In the genomic region with DNA sequence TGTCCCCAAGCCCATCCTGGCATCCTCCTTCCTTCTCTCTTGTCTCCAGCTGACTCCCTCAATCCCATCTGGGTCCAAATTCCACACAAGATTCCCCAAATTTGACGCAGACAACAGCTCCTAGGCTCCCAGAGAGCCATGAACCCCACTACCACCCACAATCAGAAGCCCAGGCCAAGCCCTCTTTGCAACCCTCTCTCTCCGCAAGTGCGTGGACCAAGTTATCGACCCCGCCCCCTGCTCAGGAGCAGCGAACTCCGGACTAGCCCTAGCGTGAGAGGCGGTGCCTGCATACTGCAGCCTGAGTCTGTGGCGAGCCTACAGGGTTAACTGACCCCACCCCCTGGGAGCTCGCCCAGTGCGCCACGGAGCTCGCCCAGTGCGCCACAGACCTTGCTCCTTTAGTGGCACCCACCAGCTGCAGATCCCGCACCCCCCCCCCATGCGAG, we compare ENCODE assay signal across 9 mouse cellular contexts. TPM values are rescaled to one million over a fixed set of nuclear protein-coding genes. Genes with fewer than 3 reads are reported as not detected.
DNase-seq lines count a peak whose midpoint lies in the region; ATAC-seq lines count a peak whose summit lies in the region.
"Had no signal": no experiment of that assay in that cellular context is flagged by ENCODE, and none has a peak within 500 bp of the region (broad histone marks: within the 10 kb centered on the region; RNA-seq: fewer than 3 reads in every experiment).

No protein-coding gene starts in this region.

- peak overlapping the region; percentile 46 for H3K4me3 ChIP-seq in kidney, embryonic 16.5 days (ENCODE audit: low read length)
- peak overlapping the region; percentile 45 for H3K4me3 ChIP-seq in hindbrain, embryonic 12.5 days
- peak overlapping the region; percentile 56 for H3K4me3 ChIP-seq in midbrain, embryonic 13.5 days (replicated peaks)

- H3K4me1 ChIP-seq in kidney, embryonic 16.5 days (ENCODE audit: insufficient read depth, low read length) = peaks cover 31% of the 10 kb centered on the region
- H3K4me1 ChIP-seq in hindbrain, embryonic 12.5 days = peaks cover 26% of the 10 kb centered on the region
- peaks cover 39% of the 10 kb centered on the region for H3K4me1 ChIP-seq in midbrain, embryonic 13.5 days (replicated peaks)

- H3K27ac ChIP-seq in kidney, embryonic 16.5 days (ENCODE audit: low read length) = no peak overlapping the region
- no peak overlapping the region for H3K27ac ChIP-seq in hindbrain, embryonic 12.5 days
- H3K27ac ChIP-seq in midbrain, embryonic 13.5 days = no peak overlapping the region
- H3K27ac ChIP-seq: liver, embryonic 14.5 days had no signal

- WGBS in kidney, embryonic 16.5 days = under 1% methylated on average over 17 of the region's 17 CpGs
- WGBS in hindbrain, embryonic 12.5 days = 0% methylated on average over 17 of the region's 17 CpGs
- under 1% methylated on average over 17 of the region's 17 CpGs for WGBS in midbrain, embryonic 13.5 days

- H3K27me3 ChIP-seq in kidney, embryonic 16.5 days (ENCODE audit: insufficient read depth, low read length) = peaks cover 69% of the 10 kb centered on the region
- H3K27me3 ChIP-seq in hindbrain, embryonic 12.5 days = peaks cover 66% of the 10 kb centered on the region
- peaks cover 71% of the 10 kb centered on the region for H3K27me3 ChIP-seq in midbrain, embryonic 13.5 days

- no peak overlapping the region for H3K9ac ChIP-seq in kidney, embryonic 16.5 days (replicated peaks; ENCODE audit: low read length)
- no peak overlapping the region; the same call in 1 of the 2 replicates for H3K9ac ChIP-seq in hindbrain, embryonic 12.5 days
- 0 out of 2 replicates have a peak overlapping the region, but pooled peaks have one; percentile 34 for H3K9ac ChIP-seq in midbrain, embryonic 13.5 days (replicated peaks)
- H3K9ac ChIP-seq: liver, embryonic 14.5 days had no signal

- intact Hi-C loops in gastrocnemius, postnatal 36 days (cut with DNase I) = loop anchor here (5.0 kb wide), 2 partner anchors 985 to 1110 kb away; no protein-coding TSS in a partner anchor

- no peaks in the 10 kb centered on the region for H3K9me3 ChIP-seq in kidney, embryonic 16.5 days (ENCODE audit: low read length)
- H3K9me3 ChIP-seq in hindbrain, embryonic 12.5 days (replicated peaks) = no peaks in the 10 kb centered on the region
- H3K9me3 ChIP-seq in midbrain, embryonic 13.5 days = no peaks in the 10 kb centered on the region

- ATAC-seq in kidney, embryonic 16.5 days (ENCODE audit: low FRiP score, low TSS enrichment) = peak; percentile 47; the same call in 1 of the 2 replicates
- peak; percentile 36; the same call in 1 of the 2 replicates for ATAC-seq in hindbrain, embryonic 12.5 days (ENCODE audit: low FRiP score)
- ATAC-seq in midbrain, embryonic 13.5 days = no peak; the same call in 1 of the 2 replicates

- no peak for DNase-seq in kidney, adult 9 months
- peak; percentile 35 to 40 for DNase-seq in cerebellum, postnatal 36 days
- no peak for DNase-seq in gastrocnemius, postnatal 36 days
- DNase-seq in B cell, adult 2 months = no peak
- DNase-seq in T-cell, adult 2 months (ENCODE audit: low spot score) = no peak

- H3K36me3 ChIP-seq in kidney, embryonic 16.5 days (ENCODE audit: insufficient read depth, low read length) = no peaks in the 10 kb centered on the region
- H3K36me3 ChIP-seq in hindbrain, embryonic 12.5 days = no peaks in the 10 kb centered on the region
- no peaks in the 10 kb centered on the region for H3K36me3 ChIP-seq in midbrain, embryonic 13.5 days

- peak overlapping the region; percentile 64 for H3K4me2 ChIP-seq in kidney, embryonic 16.5 days (replicated peaks; ENCODE audit: low read depth, low read length)
- H3K4me2 ChIP-seq in hindbrain, embryonic 12.5 days (replicated peaks) = peak overlapping the region; percentile 96
- H3K4me2 ChIP-seq in midbrain, embryonic 13.5 days (replicated peaks) = peak overlapping the region; percentile 97

RNA-seq across cellular contexts. Expression of a gene that starts 2.6 kb away (rescaled TPM):
- 0.05 and 0.06 TPM in 2 replicates for polyA plus RNA-seq in kidney, embryonic 16.5 days (2015; fragmentation: Nextera tagmentation; extraction: Ambion mirVana)
- polyA plus RNA-seq in hindbrain, embryonic 12.5 days (2016; fragmentation: Nextera tagmentation; extraction: Ambion mirVana) = 1.9 and 2.9 TPM in 2 replicates
- 3.8 and 4.0 TPM in 2 replicates for polyA plus RNA-seq in midbrain, embryonic 13.5 days (2015; fragmentation: Nextera tagmentation; extraction: Ambion mirVana)
- not detected for total RNA-seq in gastrocnemius, postnatal 36 days (2021)
- polyA plus RNA-seq: liver, embryonic 14.5 days had no signal

Comparison
In these comparisons a context has a peak if more than half of its experiments do, and no peak if none do; other contexts are left out.
1. DNase-seq: peak in cerebellum, postnatal 36 days (2 of 2); none in kidney, adult 9 months (single experiment), gastrocnemius, postnatal 36 days (0 of 2), B cell, adult 2 months (0 of 2) and T-cell, adult 2 months (single experiment).
2. Peak in every context shown above with its lines, with median percentiles within 50 percentile points of each other: H3K4me2 ChIP-seq and H3K4me3 ChIP-seq.